Mouse (Mus musculus) myocyte (in vitro differentiated cells): ENCODE measurements at regions not wholly inside any gene's neighbourhood (a gene's known extent, or its start where the extent isn't known, plus 50 kb on each side); places are given as distances from the start of the nearest gene placed in this dataset.

Experiments
- CEBPB ChIP-seq: IDR thresholded peaks from 2 replicates; pipeline ENCODE4 v1.6.1; 2011; ENCODE audit warnings: mild to moderate bottlenecking, moderate library complexity; ENCODE audit not compliant: poor library complexity, insufficient read depth, severe bottlenecking
- MAX ChIP-seq: IDR thresholded peaks from one replicate; pipeline ENCODE4 v1.6.1; 2011; ENCODE audit warnings: low read depth, mild to moderate bottlenecking, control low read depth
- MYOG ChIP-seq, 3 experiments: IDR thresholded peaks; one replicate each; pipeline ENCODE4 v1.6.1; 2011; ENCODE audit warnings: control low read depth in 2 of 3, low read depth in 2 of 3, mild to moderate bottlenecking in 2 of 3; ENCODE audit not compliant: insufficient read length in 2 of 3, control insufficient read depth in 1 of 3, insufficient read depth in 1 of 3
- POLR2A ChIP-seq: IDR thresholded peaks from one replicate; pipeline ENCODE4 v1.6.1; 2011; ENCODE audit warnings: low read depth, mild to moderate bottlenecking, control low read depth, moderate library complexity; ENCODE audit not compliant: insufficient read length
- POLR2AphosphoS2 ChIP-seq: IDR thresholded peaks from one replicate; pipeline ENCODE4 v1.6.1; 2011; ENCODE audit warnings: low read depth, control low read depth; ENCODE audit not compliant: insufficient read length
- USF1 ChIP-seq: IDR thresholded peaks from one replicate; pipeline ENCODE4 v1.6.1; 2011; ENCODE audit warnings: low read depth, mild to moderate bottlenecking, control low read depth, moderate library complexity

GRCm38 (mm10) chr2:80902050-80902449, 285.0 kb downstream of the Nup35 start:
- TF ChIP-seq POLR2A (no peak), POLR2AphosphoS2 (no peak), MYOG (IDR thresholded peaks at IDR 0.05; ENCODE audit: control insufficient read depth in 1 of 3, insufficient read depth in 1 of 3, insufficient read length in 2 of 3, low read depth in 2 of 3) (no peak), USF1 (no peak), MAX (no peak), CEBPB (no peak)
